Mouse (Mus musculus): ENCODE data around the gene Akr1c14.

GRCm38 (mm10) chr13:4049655-4050054 lies 844 bp downstream of the Akr1c14 start:
- TF ChIP-seq CTCF (IDR thresholded peaks at IDR 0.05; ENCODE audit: extremely low read depth, insufficient read depth, insufficient read length, insufficient replicate concordance) (no peak), POLR2A (IDR thresholded peaks at IDR 0.05; ENCODE audit: low read depth, low read length) (no peak)
